Mouse (Mus musculus): ENCODE data around the gene Pate2. TPM values are rescaled to one million over a fixed set of nuclear protein-coding genes. Genes with fewer than 3 reads are reported as not detected.
A peak's percentile ranks its signal among the peaks of the same experiment; 100 is the strongest.

Gene Pate2
- polyA plus RNA-seq, 1 experiment from 2014 or later: 2.4 TPM

GRCm38 (mm10) chr9:35559009-35559890, 10.8 kb upstream of the Pate2 start:
- ATAC-seq (ENCODE audit: low FRiP score, low read depth): peak; percentile 88
- Histone ChIP-seq H3K36me3 (peaks cover 13% of the 10 kb centered on the region), H3K27ac (replicated peaks) (peak overlapping the region; percentile 77), H3K27me3 (peaks cover 23% of the 10 kb centered on the region), H3K9ac (replicated peaks) (peak overlapping the region; percentile 62), H3K4me3 (peak overlapping the region; percentile 60), H3K4me2 (replicated peaks) (peak overlapping the region; percentile 92), H3K9me3 (no peaks in the 10 kb centered on the region), H3K4me1 (peaks cover 22% of the 10 kb centered on the region)
- WGBS: 2% methylated on average over 31 of the region's 31 CpGs

- ATAC-seq (ENCODE audit: low FRiP score, low read depth): no peak
- Histone ChIP-seq H3K27ac (replicated peaks) (no peak overlapping the region), H3K27me3 (peaks cover 21% of the 10 kb centered on the region), H3K36me3 (peaks cover 29% of the 10 kb centered on the region), H3K4me3 (no peak overlapping the region), H3K4me1 (peaks cover 22% of the 10 kb centered on the region), H3K9ac (replicated peaks) (no peak overlapping the region), H3K9me3 (no peaks in the 10 kb centered on the region), H3K4me2 (replicated peaks) (no peak overlapping the region)
- WGBS: 94% methylated on average over 11 of the region's 11 CpGs
Measured at GRCm38 (mm10) chr9:35561076-35561475, 9.0 kb upstream of the Pate2 start.

- Histone ChIP-seq H3K9ac (replicated peaks) (no peak overlapping the region), H3K4me3 (no peak overlapping the region), H3K36me3 (peaks cover 34% of the 10 kb centered on the region), H3K27ac (replicated peaks) (no peak overlapping the region), H3K4me1 (peaks cover 22% of the 10 kb centered on the region), H3K4me2 (replicated peaks) (no peak overlapping the region), H3K9me3 (no peaks in the 10 kb centered on the region), H3K27me3 (peaks cover 18% of the 10 kb centered on the region)
- ATAC-seq (ENCODE audit: low FRiP score, low read depth): no peak
- 91% methylated on average over 6 of the region's 6 CpGs for WGBS
Measured at GRCm38 (mm10) chr9:35561583-35561982, 8.5 kb upstream of the Pate2 start.

GRCm38 (mm10) chr9:35564536-35565240, 5.4 kb upstream of the Pate2 start:
- H3K27me3 ChIP-seq: no peaks in the 10 kb centered on the region
- no peak overlapping the region for H3K4me3 ChIP-seq
- peaks cover 45% of the 10 kb centered on the region for H3K36me3 ChIP-seq
- no peak overlapping the region for H3K9ac ChIP-seq (replicated peaks)
- no peak overlapping the region for H3K4me2 ChIP-seq (replicated peaks)
- peaks cover 17% of the 10 kb centered on the region for H3K4me1 ChIP-seq
- no peaks in the 10 kb centered on the region for H3K9me3 ChIP-seq
- H3K27ac ChIP-seq (replicated peaks): no peak overlapping the region
- ATAC-seq (ENCODE audit: low FRiP score, low read depth): no peak
- WGBS: 92% methylated on average over 5 of the region's 5 CpGs

GRCm38 (mm10) chr9:35567995-35568394, 2.1 kb upstream of the Pate2 start:
- Histone ChIP-seq H3K27me3 (no peaks in the 10 kb centered on the region), H3K9me3 (no peaks in the 10 kb centered on the region), H3K4me1 (peaks cover 11% of the 10 kb centered on the region), H3K27ac (replicated peaks) (no peak overlapping the region), H3K4me2 (replicated peaks) (0 out of 2 replicates have a peak overlapping the region, but pooled peaks have one; percentile 13), H3K36me3 (peaks cover 32% of the 10 kb centered on the region), H3K4me3 (no peak overlapping the region), H3K9ac (replicated peaks) (no peak overlapping the region)
- WGBS: 89% methylated on average over 3 of the region's 3 CpGs
- ATAC-seq (ENCODE audit: low FRiP score, low read depth): no peak

- Histone ChIP-seq H3K9ac (replicated peaks) (peak overlapping the region; percentile 80; the same call in 1 of the 2 replicates), H3K27me3 (peaks cover 12% of the 10 kb centered on the region), H3K4me2 (replicated peaks) (peak overlapping the region; percentile 60), H3K27ac (replicated peaks) (peak overlapping the region; percentile 90; the same call in 1 of the 2 replicates), H3K36me3 (peaks cover 20% of the 10 kb centered on the region), H3K9me3 (no peaks in the 10 kb centered on the region), H3K4me1 (peaks cover 17% of the 10 kb centered on the region), H3K4me3 (peak overlapping the region; percentile 75)
- peak; percentile 13; the same call in 1 of the 2 replicates for ATAC-seq (ENCODE audit: low FRiP score, low read depth)
- WGBS: 9% methylated on average over 5 of the region's 5 CpGs
Measured at GRCm38 (mm10) chr9:35570663-35571062, 579 bp downstream of the Pate2 start.

GRCm38 (mm10) chr9:35574416-35574815, 4.3 kb downstream of the Pate2 start:
- Histone ChIP-seq H3K9me3 (no peaks in the 10 kb centered on the region), H3K27me3 (peaks cover 12% of the 10 kb centered on the region), H3K27ac (replicated peaks) (no peak overlapping the region), H3K4me3 (peak overlapping the region; percentile 33), H3K4me1 (peaks cover 8% of the 10 kb centered on the region), H3K36me3 (no peaks in the 10 kb centered on the region), H3K4me2 (replicated peaks) (peak overlapping the region; percentile 53), H3K9ac (replicated peaks) (0 out of 2 replicates have a peak overlapping the region, but pooled peaks have one; percentile 37)
- WGBS: 3% methylated on average over 32 of the region's 32 CpGs
- no peak for ATAC-seq (ENCODE audit: low FRiP score, low read depth)

- H3K9me3 ChIP-seq: no peaks in the 10 kb centered on the region
- no peak overlapping the region for H3K4me2 ChIP-seq (replicated peaks)
- no peaks in the 10 kb centered on the region for H3K4me1 ChIP-seq
- no peaks in the 10 kb centered on the region for H3K27me3 ChIP-seq
- no peak overlapping the region for H3K9ac ChIP-seq (replicated peaks)
- no peak for ATAC-seq (ENCODE audit: low FRiP score, low read depth)
- no peak overlapping the region for H3K4me3 ChIP-seq
- H3K27ac ChIP-seq (replicated peaks): no peak overlapping the region
- 42% methylated on average over 1 of the region's 1 CpGs for WGBS
- no peaks in the 10 kb centered on the region for H3K36me3 ChIP-seq
Measured at GRCm38 (mm10) chr9:35587674-35588073, 17.6 kb downstream of the Pate2 start.

- H3K36me3 ChIP-seq: no peaks in the 10 kb centered on the region
- no peaks in the 10 kb centered on the region for H3K9me3 ChIP-seq
- H3K27ac ChIP-seq (replicated peaks): no peak overlapping the region
- no peak overlapping the region for H3K9ac ChIP-seq (replicated peaks)
- no peaks in the 10 kb centered on the region for H3K27me3 ChIP-seq
- H3K4me1 ChIP-seq: no peaks in the 10 kb centered on the region
- WGBS: 21% methylated on average over 2 of the region's 2 CpGs
- H3K4me3 ChIP-seq: no peak overlapping the region
- ATAC-seq (ENCODE audit: low FRiP score, low read depth): no peak
- H3K4me2 ChIP-seq (replicated peaks): no peak overlapping the region
Measured at GRCm38 (mm10) chr9:35592903-35593302, 22.8 kb downstream of the Pate2 start.

- no peak overlapping the region for H3K4me2 ChIP-seq (replicated peaks)
- peaks cover 2% of the 10 kb centered on the region; the same call in 1 of the 2 replicates for H3K9me3 ChIP-seq
- no peaks in the 10 kb centered on the region for H3K4me1 ChIP-seq
- H3K27me3 ChIP-seq: no peaks in the 10 kb centered on the region
- no peak for ATAC-seq (ENCODE audit: low FRiP score, low read depth)
- no peak overlapping the region for H3K4me3 ChIP-seq
- H3K9ac ChIP-seq (replicated peaks): no peak overlapping the region
- WGBS: 68% methylated on average over 8 of the region's 8 CpGs
- no peaks in the 10 kb centered on the region for H3K36me3 ChIP-seq
- no peak overlapping the region for H3K27ac ChIP-seq (replicated peaks)
Measured at GRCm38 (mm10) chr9:35607647-35608405, 37.7 kb downstream of the Pate2 start.

GRCm38 (mm10) chr9:35611841-35612240, 41.8 kb downstream of the Pate2 start, which contains the start of gene Pate4:
Gene Pate4, minus strand, starts transcription at chr9:35611941.
- H3K27ac ChIP-seq (replicated peaks): no peak within 1 kb of the TSS
- no peaks in the 10 kb centered on the region for H3K36me3 ChIP-seq
- no peak within 1 kb of the TSS for H3K4me2 ChIP-seq (replicated peaks)
- H3K4me3 ChIP-seq: no peak within 1 kb of the TSS
- H3K9ac ChIP-seq (replicated peaks): no peak within 1 kb of the TSS
- H3K27me3 ChIP-seq: no peaks in the 10 kb centered on the region
- 77% methylated on average over 1 of the region's 1 CpGs for whole genome bisulfite sequencing
- no peaks in the 10 kb centered on the region for H3K4me1 ChIP-seq
- no peak for ATAC-seq (ENCODE audit: low FRiP score, low read depth)
- no peaks in the 10 kb centered on the region for H3K9me3 ChIP-seq

Measured in midbrain, embryonic 12.5 days (tissue).